Mouse (Mus musculus) embryonic fibroblast, embryonic 13.5 days (primary cell): Measurements from ENCODE around the gene Xrcc3.

ENCODE experiments used
- CTCF ChIP-seq: IDR thresholded peaks from 2 replicates; pipeline ENCODE4 v1.5.1; 2011; ENCODE audit warnings: mild to moderate bottlenecking, control low read depth, low read length, moderate library complexity, borderline replicate concordance; ENCODE audit not compliant: insufficient read depth
- POLR2A ChIP-seq: IDR thresholded peaks from 2 replicates; pipeline ENCODE4 v1.6.1; 2011; ENCODE audit warnings: low read depth, mild to moderate bottlenecking, control low read depth, low read length, moderate library complexity

DNA sequence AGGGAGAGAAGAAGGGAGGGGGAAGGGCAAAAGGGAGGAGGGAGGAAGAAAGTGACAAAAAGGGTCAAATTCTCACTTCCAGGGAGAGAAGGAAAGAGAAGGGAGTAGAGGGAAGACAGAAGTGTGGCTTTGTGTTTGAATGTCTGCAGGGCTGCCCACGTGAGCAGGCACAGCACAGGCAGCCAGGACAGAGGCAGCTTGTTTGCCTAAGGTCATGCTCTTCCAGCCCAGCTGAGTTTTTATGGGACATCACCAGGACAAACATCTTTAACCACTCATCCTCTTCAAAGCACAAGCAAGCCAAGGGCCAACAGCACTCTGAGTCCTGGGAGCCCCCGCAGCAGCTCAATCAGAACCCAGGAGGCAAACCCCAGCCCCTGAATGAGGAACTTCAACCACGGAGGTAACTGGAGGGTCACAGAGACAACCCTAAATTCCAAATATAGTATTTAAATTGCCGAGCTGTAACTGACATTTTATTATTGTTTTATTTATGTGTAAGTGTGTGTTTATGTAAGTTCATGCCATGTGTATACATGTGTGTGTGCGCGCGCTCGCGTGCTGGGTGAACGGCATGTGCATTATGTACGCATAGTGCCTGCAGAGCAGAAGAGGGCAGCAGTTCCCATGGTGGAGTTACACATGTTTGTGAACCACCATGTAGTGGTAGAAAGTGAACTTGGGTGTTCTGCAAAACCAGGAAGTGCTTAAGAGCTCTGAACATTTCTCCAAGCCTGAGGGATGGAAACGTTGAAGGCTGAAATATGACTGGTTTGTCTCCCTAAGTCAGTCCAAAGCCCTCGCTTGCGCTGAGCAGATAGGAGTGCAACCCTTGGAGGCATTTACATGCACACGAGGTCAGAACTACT is 29.1 kb upstream of the Xrcc3 start:
- peak; percentile 19; the same call in 1 of the 2 replicates for TF ChIP-seq CTCF
- no peak for TF ChIP-seq POLR2A
